Mouse (Mus musculus) cortical plate, adult 2 months (tissue): Measurements from ENCODE around the gene Cobl.

Experiments
- CTCF ChIP-seq: fragments of 200-500 bp; IDR thresholded peaks from 2 replicates; pipeline ENCODE4 v1.5.1; 2011; ENCODE audit warnings: mild to moderate bottlenecking, control low read depth, low read length; ENCODE audit not compliant: insufficient read depth; ENCODE audit errors: extremely low read depth
- POLR2A ChIP-seq: fragments of 200-500 bp; IDR thresholded peaks from 2 replicates; pipeline ENCODE4 v1.6.1; 2011; ENCODE audit warnings: mild to moderate bottlenecking, low read length, control low read depth; ENCODE audit not compliant: insufficient read depth; ENCODE audit errors: extremely low read depth

GRCm38 (mm10) chr11:12384826-12385225 lies 79.9 kb downstream of the Cobl start:
- TF ChIP-seq POLR2A (no peak), CTCF (no peak)
